Mouse (Mus musculus) neural tube, embryonic 15.5 days (tissue): ENCODE measurements around the gene Lypd3. TPM values are rescaled to one million over a fixed set of nuclear protein-coding genes. Genes with fewer than 3 reads are reported as not detected.
"Not testable (repeated sequence)": the region's sequence is repeated elsewhere in the genome, so short reads cannot be mapped to it uniquely, and the experiment has no call there.

Experiments used
- ATAC-seq: fragments of 200-750 bp; cut with Nextera tagmentation; 2 replicates; pipeline ENCODE4 v1.8.0; 2017; ENCODE audit warnings: mild to moderate bottlenecking, moderate TSS enrichment, moderate library complexity; ENCODE audit not compliant: low FRiP score
- H3K27ac ChIP-seq: fragments of 300-500 bp; sonication (generic); replicated peaks from 2 replicates; pipeline ENCODE4 v1.5.1; 2015; ENCODE audit warnings: mild to moderate bottlenecking, inconsistent platforms
- H3K27me3 ChIP-seq: fragments of 300-500 bp; sonication (generic); replicated peaks from 2 replicates; pipeline ENCODE4 v1.6.1; 2015; ENCODE audit warnings: inconsistent platforms
- H3K36me3 ChIP-seq: fragments of 300-500 bp; sonication (generic); 2 replicates; pipeline ENCODE4 v1.6.1; 2015; ENCODE audit warnings: inconsistent platforms
- H3K4me1 ChIP-seq: fragments of 300-500 bp; sonication (generic); 2 replicates; pipeline ENCODE4 v1.6.1; 2015; ENCODE audit warnings: inconsistent platforms
- H3K4me2 ChIP-seq: fragments of 300-500 bp; sonication (generic); 2 replicates; pipeline ENCODE4 v1.6.1; 2015; ENCODE audit warnings: inconsistent platforms, mild to moderate bottlenecking, moderate library complexity
- H3K4me3 ChIP-seq: fragments of 300-500 bp; sonication (generic); replicated peaks from 2 replicates; pipeline ENCODE4 v1.5.1; 2015; ENCODE audit warnings: mild to moderate bottlenecking, inconsistent platforms
- H3K9ac ChIP-seq: fragments of 300-500 bp; sonication (generic); replicated peaks from 2 replicates; pipeline ENCODE4 v1.6.1; 2015; ENCODE audit warnings: mild to moderate bottlenecking, inconsistent platforms
- H3K9me3 ChIP-seq: fragments of 300-500 bp; sonication (generic); replicated peaks from 2 replicates; pipeline ENCODE4 v1.6.1; 2016; ENCODE audit warnings: inconsistent platforms
- WGBS: fragments of 180-500 bp; shearing (Covaris S2); methylation state at CpG from one replicate; pipeline ENCODE4 v1.1.7; 2015; ENCODE audit warnings: mixed read lengths; 5-methylcytosine and 5-hydroxymethylcytosine counted together
- polyA plus RNA-seq: library from polyadenylated mRNA; unstranded; fragments of >200 nt; fragmentation: Nextera tagmentation; extraction: Ambion mirVana; gene quantifications from 2 replicates; pipeline ENCODE4 v1.2.1, GENCODE M21; 2015

The Lypd3 gene
- polyA plus RNA-seq, 1 experiment from 2014 or later = 0.36 TPM

DNA sequence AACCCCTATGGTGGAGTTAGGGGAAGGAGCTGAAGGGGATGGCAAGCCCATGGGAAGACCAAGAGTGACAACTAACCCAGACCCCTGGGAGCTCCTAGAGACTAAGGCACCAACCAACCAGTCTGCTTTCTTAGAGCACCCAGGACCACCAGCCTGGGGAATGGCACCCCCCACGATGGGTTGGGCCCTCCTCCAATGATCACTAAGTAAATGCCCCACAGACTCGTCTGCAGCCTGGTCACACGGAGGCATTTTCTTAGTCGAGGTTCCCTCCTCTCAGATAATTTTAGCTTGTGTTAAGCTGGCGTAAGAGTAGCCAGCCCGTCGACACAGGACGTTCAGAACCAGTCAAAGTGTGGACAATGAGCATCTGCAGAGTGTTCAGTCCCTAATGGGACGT, 28.6 kb downstream of the Lypd3 start:
- Histone ChIP-seq H3K9me3 (no peaks in the 10 kb centered on the region), H3K27ac (no peak overlapping the region), H3K27me3 (no peaks in the 10 kb centered on the region), H3K4me1 (no peaks in the 10 kb centered on the region), H3K4me3 (no peak overlapping the region), H3K36me3 (no peaks in the 10 kb centered on the region), H3K9ac (no peak overlapping the region), H3K4me2 (no peak overlapping the region)
- 86% methylated on average over 9 of the region's 9 CpGs for WGBS
- no peak for ATAC-seq

DNA sequence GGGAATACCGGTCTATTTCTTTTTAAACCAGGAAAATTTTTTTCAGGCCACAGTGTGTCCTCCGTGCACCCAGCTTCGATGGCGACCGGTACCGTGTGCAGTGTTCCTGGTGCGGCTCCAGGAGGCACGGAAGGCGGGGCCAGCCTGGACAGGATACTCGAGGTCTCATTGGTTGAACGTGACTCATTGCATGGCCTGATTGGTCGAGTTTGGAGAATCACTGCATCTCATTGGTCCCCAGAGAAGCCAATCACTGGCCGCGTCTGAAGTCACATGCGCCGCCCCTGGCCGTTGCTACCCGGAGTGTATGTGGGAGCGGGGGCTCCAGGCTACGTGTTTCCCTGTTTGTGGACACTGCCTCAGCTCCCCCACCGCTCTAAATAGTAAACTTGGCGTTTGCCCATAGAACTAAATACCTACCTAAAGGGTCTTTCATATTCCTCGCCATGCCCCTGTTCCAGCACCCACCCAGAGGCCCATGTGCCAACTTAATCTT, 35.6 kb downstream of the Lypd3 start:
- 92% methylated on average over 23 of the region's 23 CpGs for WGBS
- H3K9ac ChIP-seq = no peak overlapping the region
- no peak for ATAC-seq
- H3K36me3 ChIP-seq = no peaks in the 10 kb centered on the region
- H3K27me3 ChIP-seq = no peaks in the 10 kb centered on the region
- no peak overlapping the region for H3K4me3 ChIP-seq
- H3K4me2 ChIP-seq = no peak overlapping the region
- H3K27ac ChIP-seq = no peak overlapping the region
- H3K4me1 ChIP-seq = no peaks in the 10 kb centered on the region
- H3K9me3 ChIP-seq = no peaks in the 10 kb centered on the region

DNA sequence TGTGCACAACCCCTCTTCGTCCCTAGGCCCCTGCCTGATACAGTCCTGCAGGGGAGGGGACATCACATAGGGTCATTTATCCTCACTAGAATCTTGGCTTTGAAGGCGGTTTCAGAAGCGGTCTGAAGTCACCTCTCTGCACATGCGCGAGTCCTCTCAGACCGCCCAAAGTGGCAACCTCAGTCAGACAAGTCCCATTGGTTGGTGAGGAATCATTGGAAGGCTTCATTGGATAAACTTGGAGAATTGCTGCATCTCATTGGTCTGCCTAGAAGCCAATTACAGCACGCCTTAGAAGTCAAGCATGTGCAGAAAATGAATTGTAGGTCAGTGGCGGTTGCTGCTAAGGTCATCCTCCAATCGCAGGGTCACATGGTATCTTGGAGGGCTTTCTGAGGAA, 40.2 kb downstream of the Lypd3 start, which contains the start of gene Tex101:
TSS of gene Tex101 (minus strand) at position 101 of the 400 bp plus-strand sequence.
- Histone ChIP-seq H3K4me3 (no peak within 1 kb of the TSS), H3K4me1 (no peaks in the 10 kb centered on the region), H3K27me3 (no peaks in the 10 kb centered on the region), H3K9ac (no peak within 1 kb of the TSS), H3K27ac (no peak within 1 kb of the TSS), H3K4me2 (no peak within 1 kb of the TSS), H3K9me3 (no peaks in the 10 kb centered on the region), H3K36me3 (no peaks in the 10 kb centered on the region)
- ATAC-seq = no peak
- WGBS = 91% methylated on average over 9 of the region's 9 CpGs

GRCm38 (mm10) chr7:24684121-24684520, 47.8 kb downstream of the Lypd3 start:
- 85% methylated on average over 7 of the region's 7 CpGs for WGBS

DNA sequence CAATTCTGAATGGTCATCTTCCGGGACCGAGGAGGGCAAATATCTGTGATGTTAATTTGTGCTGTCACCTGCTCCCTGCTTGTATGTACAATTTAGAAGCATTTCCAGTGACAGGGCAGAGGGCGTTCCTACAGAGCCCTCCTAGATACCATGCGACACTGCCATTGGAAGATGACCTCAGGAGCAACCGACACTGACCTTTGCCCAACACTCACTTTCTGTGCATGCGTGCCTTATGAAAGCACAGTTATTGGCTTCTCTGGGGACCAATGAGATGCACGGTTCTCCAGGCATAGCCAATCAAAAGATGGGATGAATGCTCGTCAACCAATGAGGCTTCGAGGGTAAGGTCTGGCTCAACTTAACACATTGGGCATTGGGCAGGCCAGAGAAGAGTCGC, 51.2 kb downstream of the Lypd3 start:
- 88% methylated on average over 10 of the region's 10 CpGs for WGBS
- not testable (repeated sequence) for H3K27ac ChIP-seq, H3K9me3 ChIP-seq, H3K4me1 ChIP-seq, H3K4me2 ChIP-seq, H3K9ac ChIP-seq, H3K27me3 ChIP-seq, H3K36me3 ChIP-seq, ATAC-seq, H3K4me3 ChIP-seq

More at GRCm38 (mm10) chr7:24684121-24684520, 47.8 kb downstream of the Lypd3 start:
- H3K4me2 ChIP-seq, H3K4me1 ChIP-seq, H3K27ac ChIP-seq, H3K4me3 ChIP-seq, H3K9ac ChIP-seq, H3K9me3 ChIP-seq, H3K27me3 ChIP-seq, ATAC-seq, H3K36me3 ChIP-seq: not testable (repeated sequence)

Other genes starting within 250 kb of the Lypd3 start
- gene Smg9, start 236.9 kb upstream of the Lypd3 start, polyA plus RNA-seq = 34.4 and 38.3 TPM in 2 replicates
- not detected in 2 replicates for gene Irgc1, start 184.3 kb upstream of the Lypd3 start, polyA plus RNA-seq
- 1.7 and 4.6 TPM in 2 replicates for gene Plaur, start 174.1 kb upstream of the Lypd3 start, polyA plus RNA-seq
- 67.2 and 90.6 TPM in 2 replicates for gene Cadm4, start 154.5 kb upstream of the Lypd3 start, polyA plus RNA-seq
- gene Zfp428, start 129.5 kb upstream of the Lypd3 start, polyA plus RNA-seq = 215 and 282 TPM in 2 replicates
- 0.98 and 1.2 TPM in 2 replicates for gene AC161166.1, start 124.1 kb upstream of the Lypd3 start, polyA plus RNA-seq
- 18.8 and 21.1 TPM in 2 replicates for gene Irgq, start 105.9 kb upstream of the Lypd3 start, polyA plus RNA-seq
- gene Pinlyp, start 90.4 kb upstream of the Lypd3 start, polyA plus RNA-seq = 0.51 TPM in 1 of 2 replicates, not detected in the other
- 60.2 and 75.0 TPM in 2 replicates for gene Xrcc1, start 90.3 kb upstream of the Lypd3 start, polyA plus RNA-seq
- 29.3 and 33.2 TPM in 2 replicates for gene Ethe1, start 49.0 kb upstream of the Lypd3 start, polyA plus RNA-seq
- gene Zfp575, start 48.9 kb upstream of the Lypd3 start, polyA plus RNA-seq = 12.9 and 17.5 TPM in 2 replicates
- 0.37 TPM in 1 of 2 replicates, not detected in the other for gene Phldb3, start 25.8 kb upstream of the Lypd3 start, polyA plus RNA-seq
- gene Tex101, start 40.1 kb downstream of the Lypd3 start, polyA plus RNA-seq = not detected in 2 replicates
- gene BC049730, start 72.7 kb downstream of the Lypd3 start, polyA plus RNA-seq = not detected in 2 replicates
- gene Gm4763, start 90.4 kb downstream of the Lypd3 start, polyA plus RNA-seq = not detected in 2 replicates
- 0.19 and 0.20 TPM in 2 replicates for gene Cd177, start 123.8 kb downstream of the Lypd3 start, polyA plus RNA-seq
- gene Ceacam10, start 140.7 kb downstream of the Lypd3 start, polyA plus RNA-seq = 0.29 and 0.74 TPM in 2 replicates
- gene Gm9844, start 225.7 kb downstream of the Lypd3 start, polyA plus RNA-seq = 27.5 and 33.4 TPM in 2 replicates
- gene Lypd4, start 233.4 kb downstream of the Lypd3 start, polyA plus RNA-seq = 0.18 TPM in 1 of 2 replicates, not detected in the other
- 0.26 and 0.36 TPM in 2 replicates for gene Dmrtc2, start 233.5 kb downstream of the Lypd3 start, polyA plus RNA-seq
- gene Rps19, start 247.8 kb downstream of the Lypd3 start, polyA plus RNA-seq = 1,165 and 1,469 TPM in 2 replicates